Mouse (Mus musculus): Measurements from ENCODE around the gene Pkp4. TPM values are rescaled to one million over a fixed set of nuclear protein-coding genes. Genes with fewer than 3 reads are reported as not detected.

Pkp4 gene
- total and polyA plus RNA-seq, 3 experiments = not detected

DNA sequence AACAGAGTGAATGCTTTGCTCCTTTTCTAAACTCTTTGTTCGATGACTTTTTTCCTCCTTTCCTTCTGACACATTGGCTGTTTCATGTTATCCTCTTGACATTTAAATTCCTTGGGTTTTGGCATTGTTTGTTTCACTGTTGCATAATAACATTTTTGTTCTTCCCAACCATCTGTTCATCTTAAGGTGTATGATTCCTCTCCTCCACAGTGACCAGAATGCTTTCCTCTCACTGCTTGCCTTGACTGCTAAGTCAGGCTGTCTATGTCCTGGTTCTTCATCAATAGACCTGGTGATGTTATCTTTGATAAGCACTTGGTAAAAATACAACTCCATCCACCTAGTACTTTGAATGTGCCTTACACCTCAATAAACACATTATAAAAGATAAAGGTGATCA, 52.2 kb downstream of the Pkp4 start:
- TF ChIP-seq MXI1 (IDR thresholded peaks at IDR 0.05; ENCODE audit: low read depth, low read length) (no peak), USF1 (IDR thresholded peaks at IDR 0.05; ENCODE audit: low read depth, low read length) (no peak), ZNF384 (IDR thresholded peaks at IDR 0.05; ENCODE audit: low read depth, low read length) (no peak), SMC3 (IDR thresholded peaks at IDR 0.05; ENCODE audit: low read depth, low read length) (no peak), TBP (IDR thresholded peaks at IDR 0.05; ENCODE audit: low read depth, low read length) (no peak), RAD21 (IDR thresholded peaks at IDR 0.05; ENCODE audit: low read depth, low read length) (no peak), USF2 (IDR thresholded peaks at IDR 0.05; ENCODE audit: borderline replicate concordance in 1 of 2, insufficient read depth in 1 of 2, low read depth in 1 of 2, low read length in 2 of 2) (no peak), ZKSCAN1 (IDR thresholded peaks at IDR 0.05; ENCODE audit: low read depth, low read length) (no peak), TAL1 (IDR thresholded peaks at IDR 0.05; ENCODE audit: low read length) (no peak), MAX (IDR thresholded peaks at IDR 0.05; ENCODE audit: low read length) (no peak), TCF12 (IDR thresholded peaks at IDR 0.05; ENCODE audit: low read depth, low read length) (no peak), CHD1 (IDR thresholded peaks at IDR 0.05; ENCODE audit: low read depth, low read length) (no peak), ELF1 (IDR thresholded peaks at IDR 0.05; ENCODE audit: low read depth, low read length) (no peak), KAT2A (conservative IDR thresholded peaks at IDR 0.05; ENCODE audit: low read depth, low read length) (no peak)
- H3K9me3 ChIP-seq (replicated peaks; ENCODE audit: insufficient read depth, low read length) = no peaks in the 10 kb centered on the region
- H3K9ac ChIP-seq (ENCODE audit: control insufficient read depth, low read depth, low read length, poor library complexity, severe bottlenecking) = no peak overlapping the region
- no peaks in the 10 kb centered on the region for H3K27me3 ChIP-seq (ENCODE audit: control insufficient read depth in 1 of 2, insufficient read depth in 2 of 2, low read length in 2 of 2)
- H3K36me3 ChIP-seq (ENCODE audit: control insufficient read depth in 1 of 2, insufficient read depth in 2 of 2, low read length in 2 of 2) = no peaks in the 10 kb centered on the region
- no peak overlapping the region for H3K27ac ChIP-seq (ENCODE audit: control insufficient read depth, low read depth, low read length)
- DNase-seq (ENCODE audit: low read depth, low spot score) = no peak
- no peaks in the 10 kb centered on the region for H3K79me2 ChIP-seq (ENCODE audit: control insufficient read depth, insufficient read depth, low read length, poor library complexity)
- H3K4me1 ChIP-seq (ENCODE audit: control insufficient read depth in 1 of 2, insufficient read depth in 2 of 2, low read length in 2 of 2) = no peaks in the 10 kb centered on the region
- no peak overlapping the region for H3K4me3 ChIP-seq (ENCODE audit: control insufficient read depth in 1 of 2, insufficient read depth in 1 of 2, low read depth in 2 of 2, low read length in 2 of 2)

GRCm38 (mm10) chr2:59217931-59218330, 57.3 kb downstream of the Pkp4 start:
- Histone ChIP-seq H3K9ac (ENCODE audit: control insufficient read depth, low read depth, low read length, poor library complexity, severe bottlenecking) (no peak overlapping the region), H3K27ac (ENCODE audit: control insufficient read depth, low read depth, low read length) (no peak overlapping the region), H3K4me1 (ENCODE audit: control insufficient read depth in 1 of 2, insufficient read depth in 2 of 2, low read length in 2 of 2) (no peaks in the 10 kb centered on the region), H3K36me3 (ENCODE audit: control insufficient read depth in 1 of 2, insufficient read depth in 2 of 2, low read length in 2 of 2) (no peaks in the 10 kb centered on the region), H3K9me3 (replicated peaks; ENCODE audit: insufficient read depth, low read length) (no peaks in the 10 kb centered on the region), H3K27me3 (ENCODE audit: control insufficient read depth in 1 of 2, insufficient read depth in 2 of 2, low read length in 2 of 2) (no peaks in the 10 kb centered on the region), H3K4me3 (ENCODE audit: control insufficient read depth in 1 of 2, insufficient read depth in 1 of 2, low read depth in 2 of 2, low read length in 2 of 2) (no peak overlapping the region), H3K79me2 (ENCODE audit: control insufficient read depth, insufficient read depth, low read length, poor library complexity) (no peaks in the 10 kb centered on the region)
- no peak for DNase-seq (ENCODE audit: low read depth, low spot score)
- no peak for TF ChIP-seq BHLHE40 (IDR thresholded peaks at IDR 0.05; ENCODE audit: borderline replicate concordance, low read depth, low read length)
- TF ChIP-seq NELFE (IDR thresholded peaks at IDR 0.05; ENCODE audit: low read depth, low read length) = no peak
- TF ChIP-seq MYB (IDR thresholded peaks at IDR 0.05; ENCODE audit: low read depth, low read length) = no peak
- TF ChIP-seq TBP (IDR thresholded peaks at IDR 0.05; ENCODE audit: low read depth, low read length) = no peak
- TF ChIP-seq GABPA (IDR thresholded peaks at IDR 0.05; ENCODE audit: low read depth, low read length) = no peak
- TF ChIP-seq GATA1 (IDR thresholded peaks at IDR 0.05; ENCODE audit: low read depth, low read length) = no peak
- TF ChIP-seq HCFC1 (IDR thresholded peaks at IDR 0.05; ENCODE audit: low read depth, low read length) = no peak
- TF ChIP-seq NRF1 (IDR thresholded peaks at IDR 0.05; ENCODE audit: insufficient read depth, low read depth, low read length, poor library complexity, severe bottlenecking) = no peak
- TF ChIP-seq TAL1 (IDR thresholded peaks at IDR 0.05; ENCODE audit: low read length) = no peak
- no peak for TF ChIP-seq RCOR1 (IDR thresholded peaks at IDR 0.05; ENCODE audit: low read depth, low read length)
- TF ChIP-seq POLR2A (IDR thresholded peaks at IDR 0.05; ENCODE audit: control insufficient read depth in 1 of 2, insufficient read depth in 1 of 2, low read depth in 1 of 2, low read length in 2 of 2, poor library complexity in 1 of 2) = no peak
